Mouse (Mus musculus): ENCODE measurements around the gene Gm14597. TPM values are rescaled to one million over a fixed set of nuclear protein-coding genes. Genes with fewer than 3 reads are reported as not detected.
"Not testable (repeated sequence)": the region's sequence is repeated elsewhere in the genome, so short reads cannot be mapped to it uniquely, and the experiment has no call there.

The Gm14597 gene
- not detected in 2 replicates for polyA plus RNA-seq (2012; rRNA removed)

DNA sequence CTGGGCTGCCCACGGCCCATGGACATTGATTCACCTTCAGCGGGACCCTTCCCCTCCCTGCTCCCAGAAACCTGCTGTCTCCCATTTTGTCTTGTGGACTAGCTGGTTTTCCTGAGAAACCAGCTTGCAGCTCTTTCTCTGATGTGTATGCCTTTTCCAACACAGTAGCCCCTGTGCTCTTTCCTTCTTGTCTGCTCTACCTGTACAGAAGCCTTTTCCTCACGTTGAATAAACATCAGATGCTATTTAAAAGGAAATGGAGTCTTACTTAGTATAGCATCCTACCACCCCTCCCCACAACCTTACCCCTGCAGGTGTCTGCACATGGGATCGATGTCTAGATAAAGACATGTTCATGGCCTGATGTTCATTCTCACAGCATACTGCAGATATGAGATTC is at the start of gene Gm14597:
Gene Gm14597, minus strand, starts transcription at position 101 of the 400 bp plus-strand sequence.
- not testable (repeated sequence) for DNase-seq (ENCODE audit: low spot score)

GRCm38 (mm10) chrX:53652917-53653316 is 44.1 kb upstream of the Gm14597 start:
- DNase-seq (ENCODE audit: low spot score) = not testable (repeated sequence)

- DNase-seq (ENCODE audit: low spot score) = no peak
Observed at GRCm38 (mm10) chrX:53645885-53646284, 37.1 kb upstream of the Gm14597 start.

- peak; percentile 34 for DNase-seq (ENCODE audit: low spot score)
Observed at GRCm38 (mm10) chrX:53642980-53643961, 34.5 kb upstream of the Gm14597 start, which contains the start of gene Rtl8a. Gene Rtl8a (minus strand): TSS chrX:53643682.

- DNase-seq (ENCODE audit: low spot score) = not testable (repeated sequence)
Observed at GRCm38 (mm10) chrX:53642604-53642979, 33.8 kb upstream of the Gm14597 start.

DNA sequence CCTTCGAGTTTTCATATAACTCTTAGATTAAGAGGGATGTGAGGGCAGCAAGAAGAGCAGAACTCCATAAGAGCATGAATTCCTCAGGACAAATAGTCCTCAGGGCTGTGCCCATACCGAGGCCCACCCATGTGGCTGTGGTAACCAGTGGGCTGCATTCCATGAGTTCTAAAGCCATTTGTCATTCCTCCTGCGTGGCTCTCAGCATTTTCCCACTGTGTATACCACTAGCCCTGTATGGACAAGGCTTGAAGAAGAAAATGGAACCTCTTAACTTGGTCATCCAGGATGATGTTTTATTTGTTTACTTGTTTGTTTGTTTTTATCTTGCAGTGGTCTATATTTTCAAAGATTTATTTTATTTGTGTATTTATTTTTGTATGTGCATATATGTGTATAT is 29.3 kb upstream of the Gm14597 start:
- not testable (repeated sequence) for DNase-seq (ENCODE audit: low spot score)

- DNase-seq (ENCODE audit: low spot score) = not testable (repeated sequence)
Observed at GRCm38 (mm10) chrX:53611395-53611794, 2.6 kb upstream of the Gm14597 start.

GRCm38 (mm10) chrX:53610571-53610970 is 1.8 kb upstream of the Gm14597 start:
- no peak for DNase-seq (ENCODE audit: low spot score)

GRCm38 (mm10) chrX:53608122-53608813 is 511 bp downstream of the Gm14597 start:
- DNase-seq (ENCODE audit: low spot score) = no peak

DNA sequence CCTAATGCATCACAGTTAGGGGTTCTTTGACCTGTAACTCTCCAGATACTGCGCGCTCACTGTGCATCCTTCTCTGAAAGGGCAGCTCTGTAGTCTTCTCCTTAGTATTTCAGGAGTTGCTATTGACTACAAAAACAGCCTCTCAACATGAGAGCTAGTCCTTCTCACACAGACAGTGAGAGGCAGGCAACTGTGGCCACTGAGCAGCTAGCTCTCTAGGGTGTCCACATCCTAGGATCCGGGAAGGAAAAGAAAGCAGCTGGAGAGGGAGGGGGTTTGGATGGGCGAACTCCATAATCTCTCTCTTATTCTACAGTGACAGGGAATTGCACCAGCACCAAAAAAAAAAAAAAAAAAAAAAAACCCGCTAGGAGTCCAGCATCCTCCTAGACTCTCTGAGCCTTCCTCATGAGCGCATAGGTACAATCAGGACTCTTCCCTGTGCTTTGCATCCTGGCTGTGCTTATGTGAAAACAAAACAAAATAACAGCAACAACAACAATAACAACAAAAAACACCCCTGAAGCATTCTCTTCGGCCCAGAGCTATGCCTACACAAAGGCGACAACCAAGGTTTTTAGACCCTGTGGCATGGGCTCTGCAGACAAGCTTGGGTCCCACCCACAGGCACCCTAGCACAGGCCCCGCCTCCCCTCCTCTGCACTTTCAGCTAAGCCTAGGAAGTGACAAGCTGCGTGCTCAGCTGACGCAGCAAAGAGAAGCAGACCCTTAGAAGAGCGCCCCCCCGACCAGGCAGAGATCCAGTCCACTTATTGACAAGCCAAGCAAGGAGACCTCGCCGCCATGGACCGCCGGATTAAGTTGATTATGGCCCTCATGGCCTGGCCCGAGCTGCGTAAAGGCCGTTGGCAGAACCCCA is 1.3 kb downstream of the Gm14597 start, which contains the start of gene Rtl8c:
Gene Rtl8c, plus strand, starts transcription at position 791 of the 880 bp plus-strand sequence.
- DNase-seq (ENCODE audit: low spot score) = no peak

DNA sequence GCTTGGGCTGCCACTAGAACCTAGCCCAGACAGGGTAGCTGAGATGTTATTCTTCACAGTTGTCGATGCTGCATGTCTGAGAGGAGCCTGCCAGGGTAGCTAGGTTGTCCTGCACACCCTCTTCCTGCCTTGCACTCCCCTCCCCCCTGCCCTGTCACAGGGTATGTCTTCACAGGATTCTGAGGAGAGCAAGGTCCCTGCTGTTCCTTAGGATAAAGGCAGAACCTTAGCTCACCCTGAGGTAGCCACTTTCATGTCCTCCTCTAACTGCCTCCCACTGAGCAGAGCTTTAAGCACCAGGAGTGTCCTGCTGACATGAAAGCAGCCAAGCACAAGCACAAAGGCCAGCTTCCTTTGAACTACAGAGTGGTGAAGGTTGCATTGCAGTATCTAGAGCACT is 2.6 kb downstream of the Gm14597 start:
- DNase-seq (ENCODE audit: low spot score) = not testable (repeated sequence)

GRCm38 (mm10) chrX:53599993-53600392 is 8.8 kb downstream of the Gm14597 start:
- DNase-seq (ENCODE audit: low spot score) = not testable (repeated sequence)

DNA sequence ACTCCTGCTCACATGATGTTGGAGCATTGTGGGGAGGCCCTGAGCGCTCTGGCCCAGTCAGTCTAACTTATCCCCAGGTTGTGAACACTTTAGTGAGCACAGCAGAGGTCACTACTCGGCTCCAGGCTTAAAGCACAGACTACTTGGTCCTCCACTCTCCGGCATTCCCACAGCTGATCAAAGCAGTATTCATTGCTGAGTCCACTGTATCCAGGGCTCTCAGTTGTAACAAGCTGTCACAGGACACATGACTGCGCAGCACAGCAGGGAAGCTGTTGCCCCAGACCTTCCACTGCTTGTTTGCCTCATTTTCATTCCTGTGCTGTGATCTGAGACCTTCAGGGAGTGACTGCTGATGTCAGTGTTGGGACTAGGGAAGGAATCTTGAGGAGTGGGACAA is 25.4 kb downstream of the Gm14597 start:
- DNase-seq (ENCODE audit: low spot score) = not testable (repeated sequence)

- DNase-seq (ENCODE audit: low spot score) = not testable (repeated sequence)
Observed at GRCm38 (mm10) chrX:53581407-53581806, 27.4 kb downstream of the Gm14597 start.

GRCm38 (mm10) chrX:53579311-53579710 is 29.5 kb downstream of the Gm14597 start:
- no peak for DNase-seq (ENCODE audit: low spot score)

Other genes starting within 250 kb of the Gm14597 start
- 18.4 and 18.9 TPM in 2 replicates for gene Mospd1, start 238.5 kb downstream of the Gm14597 start, polyA plus RNA-seq (2012; rRNA removed)
- not detected in 2 replicates for gene Etd, start 174.1 kb downstream of the Gm14597 start, polyA plus RNA-seq (2012; rRNA removed)
- 42.6 and 46.4 TPM in 2 replicates for gene Rtl8c, start 947 bp downstream of the Gm14597 start, polyA plus RNA-seq (2012; rRNA removed)
- gene Rtl8a, start 34.7 kb upstream of the Gm14597 start, polyA plus RNA-seq (2012; rRNA removed) = 59.1 and 59.8 TPM in 2 replicates
- 71.0 and 76.2 TPM in 2 replicates for gene Rtl8b, start 61.4 kb upstream of the Gm14597 start, polyA plus RNA-seq (2012; rRNA removed)
- gene 4930502E18Rik, start 115.8 kb upstream of the Gm14597 start, polyA plus RNA-seq (2012; rRNA removed) = not detected in 2 replicates
- gene 1700013H16Rik, start 148.9 kb upstream of the Gm14597 start, polyA plus RNA-seq (2012; rRNA removed) = not detected in 2 replicates
- gene Zfp36l3, start 167.4 kb upstream of the Gm14597 start, polyA plus RNA-seq (2012; rRNA removed) = 0.04 TPM in 1 of 2 replicates, not detected in the other
- gene Xlr, start 188.7 kb upstream of the Gm14597 start, polyA plus RNA-seq (2012; rRNA removed) = 1.2 and 2.2 TPM in 2 replicates